Mouse (Mus musculus) liver (tissue): ENCODE measurements at regions not wholly inside any gene's neighbourhood (a gene's known extent, or its start where the extent isn't known, plus 50 kb on each side); places are given as distances from the start of the nearest gene placed in this dataset.

Experiments
- DNase-seq: peaks from one replicate; pipeline ENCODE4 v3.0.0-alpha.2; 2020; ENCODE audit warnings: mixed read lengths

GRCm38 (mm10) chr12:54312522-54313210, 109.0 kb upstream of the Egln3 start:
- no peak for DNase-seq

DNA sequence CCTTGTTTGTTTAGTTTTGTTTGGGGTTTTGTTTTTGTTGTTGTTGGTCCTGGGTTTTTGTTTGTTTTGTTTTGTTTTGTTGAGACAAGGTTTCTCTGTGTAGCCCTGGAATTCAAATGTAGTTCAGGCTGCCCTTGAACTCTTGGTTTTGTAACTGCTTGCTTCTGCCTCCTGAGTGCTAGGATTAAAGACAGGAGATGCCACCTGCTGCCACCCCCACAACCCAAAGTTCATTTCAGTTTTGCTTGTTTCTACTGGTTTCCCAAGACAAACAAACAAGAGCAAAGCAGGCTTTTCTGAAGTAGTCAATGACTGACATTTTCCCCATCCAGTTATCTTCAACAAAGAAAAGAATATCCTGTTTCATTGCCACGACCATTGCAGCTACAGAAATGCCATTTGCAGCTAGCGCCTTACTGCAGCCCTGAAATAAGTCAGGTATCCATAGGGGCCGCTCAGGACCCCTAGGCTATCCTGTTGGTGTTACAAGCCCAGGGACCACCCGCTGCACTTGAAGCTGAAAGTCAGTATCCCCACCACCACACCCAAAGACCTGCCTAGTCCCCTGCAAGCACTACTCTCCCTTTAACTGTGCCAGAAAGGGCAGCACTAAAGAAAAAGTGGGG, 108.3 kb upstream of the Egln3 start:
- DNase-seq = no peak

- DNase-seq = no peak
These were observed 106.2 kb upstream of the Egln3 start for GRCm38 (mm10) chr12:54309874-54310273.

DNA sequence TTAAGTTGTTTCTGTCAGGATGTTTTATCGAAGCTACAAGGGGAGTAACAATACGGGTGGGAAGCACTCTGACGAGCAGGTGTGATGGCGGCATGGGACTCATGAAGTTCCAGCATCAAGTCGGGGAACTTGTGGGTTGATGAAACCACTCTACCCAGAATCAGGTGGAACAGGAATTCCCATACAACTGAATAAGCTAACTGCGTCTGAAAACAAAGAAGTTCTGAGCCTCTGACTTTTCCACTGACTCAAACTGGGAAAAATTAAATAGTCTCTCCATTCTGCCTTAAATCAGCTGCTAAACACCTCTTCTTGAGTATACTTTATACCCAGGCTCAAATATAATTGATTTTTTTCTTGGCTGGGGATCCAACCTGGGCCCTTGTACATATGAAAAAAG, 105.6 kb upstream of the Egln3 start:
- DNase-seq = no peak

GRCm38 (mm10) chr12:54305135-54305630, 101.5 kb upstream of the Egln3 start:
- DNase-seq = no peak

DNA sequence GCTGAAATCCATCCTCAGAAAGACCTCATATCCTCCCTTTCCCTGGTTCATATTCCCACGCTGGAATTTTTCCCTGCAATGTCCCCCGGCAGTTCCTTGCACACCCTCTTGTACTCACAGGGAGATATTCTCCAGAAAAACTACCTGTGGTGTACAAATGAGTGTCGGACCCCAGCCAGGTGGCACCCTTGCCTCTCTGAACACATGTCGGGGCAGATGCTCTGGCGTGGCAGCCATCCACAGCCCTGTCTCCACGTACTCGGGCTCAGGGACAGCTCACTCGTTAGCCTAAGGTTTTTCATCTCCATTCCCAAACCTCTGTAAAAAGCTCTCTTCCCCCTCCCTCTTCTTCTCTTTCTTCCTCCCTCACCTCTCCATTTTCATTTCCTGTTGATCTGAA, 100.1 kb upstream of the Egln3 start:
- DNase-seq = no peak

DNA sequence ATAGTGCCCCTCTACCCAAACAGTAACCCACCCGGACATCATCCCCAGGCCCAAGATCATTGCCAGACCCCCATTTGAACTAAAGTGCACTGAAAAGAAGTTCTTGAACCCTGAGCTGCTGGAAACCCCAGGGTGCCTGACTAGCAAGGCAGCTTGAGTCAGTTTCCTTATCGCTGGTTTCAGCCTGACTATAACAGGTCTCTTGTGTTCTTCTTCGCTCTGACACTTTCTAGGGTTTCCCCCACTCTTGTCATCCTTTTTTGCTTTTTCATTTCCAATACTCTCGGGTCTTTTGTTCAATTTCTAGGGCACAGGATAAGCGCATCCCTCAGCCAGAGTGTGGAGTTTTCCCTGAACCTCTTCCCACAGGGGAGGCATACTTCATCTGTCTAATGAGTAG, 95.8 kb upstream of the Egln3 start:
- DNase-seq = no peak

DNA sequence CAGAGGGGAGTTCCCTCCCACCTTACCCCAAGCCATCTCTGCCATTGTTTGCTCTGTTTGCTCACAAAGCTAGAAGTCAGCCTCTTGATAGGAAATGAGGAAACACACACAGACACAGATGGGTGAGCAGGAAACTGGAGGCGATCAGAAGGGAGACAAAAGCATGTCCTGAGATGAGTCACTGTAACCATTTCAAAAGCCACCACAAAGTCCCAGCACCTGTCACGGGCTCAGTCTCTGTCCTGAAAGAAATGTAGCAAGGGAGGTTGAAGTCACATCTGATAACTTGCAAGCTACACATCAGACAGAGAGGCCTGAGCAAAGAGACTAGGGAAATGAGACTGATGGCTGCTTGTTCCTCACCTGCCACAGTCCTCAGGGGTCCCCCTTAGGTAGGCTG, 89.6 kb upstream of the Egln3 start:
- DNase-seq = no peak

DNA sequence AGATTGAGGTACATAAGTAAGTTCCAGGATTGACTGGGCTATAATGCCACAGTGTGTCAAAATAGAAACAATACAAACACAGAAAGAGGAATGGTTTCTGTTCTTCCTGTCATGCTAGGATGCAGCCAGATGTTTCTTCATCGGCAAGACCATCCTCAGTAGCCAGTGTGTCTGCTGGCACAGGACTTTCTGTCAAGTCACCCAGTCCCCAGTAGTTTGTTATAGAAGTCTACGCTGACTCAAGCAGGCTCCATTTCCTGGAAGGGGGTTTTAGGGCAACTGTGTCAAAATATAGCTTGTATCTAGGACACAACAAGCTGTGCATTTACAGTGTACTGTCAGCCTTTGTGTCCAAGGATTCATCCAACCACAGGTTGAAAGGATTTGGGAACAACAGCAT, 86.7 kb upstream of the Egln3 start:
- no peak for DNase-seq

DNA sequence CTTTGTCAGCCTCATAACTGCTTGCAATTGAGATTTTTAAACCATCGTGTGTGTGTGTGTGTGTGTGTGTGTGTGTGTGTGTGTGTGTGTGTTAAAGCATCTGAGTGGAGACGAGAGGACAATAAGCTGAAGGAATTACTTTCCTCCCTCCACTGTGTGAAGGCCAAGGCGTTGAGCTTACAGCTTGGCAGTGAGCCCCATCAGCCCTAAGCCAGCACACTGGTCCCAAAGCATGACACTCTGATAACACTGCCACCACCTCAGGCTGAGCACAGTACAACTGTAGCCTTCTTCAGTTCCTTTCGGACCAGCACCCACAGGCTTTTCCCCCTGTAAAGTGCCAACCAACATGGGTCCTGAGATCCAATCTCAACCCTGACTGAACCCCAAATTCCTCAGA, 85.1 kb upstream of the Egln3 start:
- no peak for DNase-seq

DNA sequence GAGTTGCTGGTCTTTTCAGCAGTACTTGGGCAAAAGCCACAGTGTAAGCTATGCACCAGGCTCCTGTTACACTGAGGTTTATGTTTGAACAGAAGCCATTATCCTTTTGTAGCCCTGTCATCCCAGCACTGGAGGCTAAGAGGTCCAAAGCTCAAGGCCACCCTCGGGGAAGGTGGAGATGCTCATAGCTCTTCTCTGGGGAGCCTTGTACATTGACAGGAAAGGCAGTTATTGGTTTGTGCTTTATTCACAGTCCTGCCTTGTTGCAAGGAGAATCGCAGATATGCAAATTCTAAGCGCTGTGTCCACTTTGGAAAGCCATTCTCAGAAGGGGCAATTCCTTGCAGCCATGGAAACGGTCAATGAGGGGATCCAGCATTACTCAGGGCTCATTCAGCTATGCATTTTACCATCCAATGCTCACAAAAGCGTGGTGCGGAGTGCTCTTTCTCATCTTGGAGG, 84.4 kb upstream of the Egln3 start:
- no peak for DNase-seq

DNA sequence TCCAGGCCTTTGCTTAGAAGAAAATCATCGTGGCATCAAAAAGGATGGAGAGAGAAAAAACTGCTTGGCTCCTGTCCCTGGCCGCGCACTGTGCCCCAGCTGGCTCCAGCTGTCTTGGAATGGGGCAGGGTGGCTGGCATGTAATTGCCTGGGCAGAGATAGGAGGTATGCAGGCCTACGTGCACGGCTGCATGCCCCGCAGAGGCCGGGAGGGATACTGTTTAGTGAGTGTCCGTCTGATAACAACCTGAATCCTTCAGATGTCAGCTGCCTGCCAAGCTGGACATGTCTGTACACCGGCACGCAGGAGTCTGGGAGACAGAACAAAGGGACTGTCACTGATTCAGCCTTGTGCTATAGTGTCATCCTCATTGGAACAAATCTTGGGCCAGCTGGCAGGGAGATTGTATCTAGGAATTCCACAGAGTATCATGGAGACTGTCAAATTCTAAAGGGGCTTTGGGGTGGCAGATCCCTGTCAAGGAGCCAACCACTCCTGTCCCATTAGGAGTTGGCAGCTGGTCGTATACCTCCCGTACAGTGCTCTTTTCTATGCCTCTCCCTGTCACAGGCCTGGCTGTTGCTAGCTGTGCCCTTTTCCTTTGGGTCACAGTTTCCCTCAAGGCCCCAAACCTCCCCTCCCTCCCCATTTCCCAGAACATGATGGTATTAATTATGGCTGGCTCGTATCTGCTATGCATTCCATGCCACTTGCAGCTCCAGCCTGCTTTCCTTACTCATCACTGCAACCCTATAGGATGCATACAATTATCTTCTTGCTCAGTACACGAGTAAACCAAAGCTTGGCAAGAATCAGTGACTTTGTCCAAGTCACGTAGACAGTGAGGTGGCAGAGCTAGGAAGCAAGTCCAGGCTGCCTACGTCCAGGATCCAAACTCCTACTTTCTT, 83.5 kb upstream of the Egln3 start:
- no peak for DNase-seq

DNA sequence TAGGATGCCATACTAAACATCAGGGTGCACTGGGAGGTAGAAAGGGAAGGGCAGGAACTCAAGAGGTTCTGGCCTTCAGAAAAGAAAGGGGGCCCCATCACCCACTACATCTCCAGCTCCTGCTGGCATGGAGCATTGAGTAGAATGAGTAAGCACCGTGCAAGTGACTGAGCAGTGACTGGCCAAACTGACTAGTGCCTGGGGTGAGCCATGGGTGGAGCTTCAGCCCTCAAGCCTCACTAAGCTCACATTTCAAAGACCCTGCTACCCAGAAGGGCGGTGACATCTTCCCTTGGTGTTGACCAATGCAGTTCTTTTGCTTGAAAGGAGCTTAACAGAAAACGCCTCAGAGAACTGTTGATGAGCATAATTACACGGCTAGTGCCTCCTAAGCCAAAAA, 80.0 kb upstream of the Egln3 start:
- no peak for DNase-seq

DNA sequence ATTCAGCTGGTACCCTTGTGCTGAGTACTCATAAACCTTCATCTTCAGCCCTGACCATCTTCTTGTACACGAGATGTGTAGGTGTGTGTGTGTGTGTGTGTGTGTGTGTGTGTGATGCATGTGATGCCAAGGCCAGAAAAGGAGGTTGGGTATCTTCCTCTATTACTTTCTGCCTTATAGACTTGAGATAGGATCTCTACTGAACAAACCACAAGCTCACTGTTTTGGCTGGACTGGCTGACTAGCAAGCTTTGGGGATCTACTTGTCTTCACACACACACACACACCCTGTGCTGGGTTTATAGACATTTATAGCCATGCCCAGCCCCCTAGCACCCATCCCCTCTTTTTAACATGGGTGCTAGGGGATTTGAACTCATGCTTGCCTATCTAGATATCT, 79.4 kb upstream of the Egln3 start:
- no peak for DNase-seq

DNA sequence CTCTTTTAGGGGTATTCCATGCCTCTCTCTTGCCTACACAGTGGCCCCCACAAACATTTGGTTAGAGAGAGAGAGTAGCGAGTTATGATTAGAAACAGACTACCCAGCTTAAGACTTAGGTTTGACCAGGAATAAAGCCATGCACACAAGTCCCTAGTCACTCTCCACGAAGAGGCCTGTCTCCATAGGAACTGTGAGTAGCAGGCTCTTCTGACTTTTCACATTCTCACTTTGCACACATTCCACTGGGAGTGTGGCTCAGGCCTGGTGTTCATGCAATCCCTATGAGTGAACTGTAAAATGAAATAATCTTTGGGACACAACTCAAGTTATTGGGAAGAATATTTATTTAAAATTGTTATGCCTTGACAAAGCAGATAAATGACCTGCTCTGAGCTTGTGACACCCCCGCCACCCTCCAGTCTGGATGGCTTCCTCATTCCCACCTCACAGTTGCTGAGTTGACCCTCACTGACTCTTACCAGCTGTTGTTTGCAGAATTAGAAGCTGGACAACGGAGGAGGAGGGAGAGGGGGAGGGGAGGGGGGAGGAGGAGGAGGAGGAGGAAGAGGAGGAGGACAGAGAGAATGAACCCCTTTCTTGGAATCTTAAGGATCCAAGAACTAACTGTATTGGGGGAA, 78.7 kb upstream of the Egln3 start:
- no peak for DNase-seq

DNA sequence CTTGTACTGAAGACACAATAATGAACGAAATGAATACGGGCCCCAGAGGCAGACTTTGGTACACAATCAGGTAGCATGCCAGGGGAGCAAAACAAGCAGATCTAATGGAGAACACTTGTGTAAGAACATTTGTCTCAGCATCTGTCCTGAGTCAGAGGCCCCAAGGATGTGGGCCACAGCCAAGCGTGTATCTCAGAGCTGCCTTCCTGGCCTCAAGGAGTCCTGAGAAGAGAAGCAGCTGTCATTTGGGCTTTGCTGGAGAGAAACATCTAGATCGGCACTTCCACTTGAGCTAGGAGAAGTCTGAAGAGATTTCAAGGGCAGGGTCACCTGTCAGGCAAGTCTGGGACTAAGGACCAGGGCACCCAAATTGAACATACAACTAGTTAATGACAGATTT, 76.8 kb upstream of the Egln3 start:
- no peak for DNase-seq

- DNase-seq = no peak
These were observed 76.3 kb upstream of the Egln3 start for GRCm38 (mm10) chr12:54280001-54280400.

GRCm38 (mm10) chr12:54276978-54277537, 73.4 kb upstream of the Egln3 start:
- DNase-seq = no peak

- DNase-seq = no peak
These were observed 69.8 kb upstream of the Egln3 start for GRCm38 (mm10) chr12:54273506-54273905.

GRCm38 (mm10) chr12:54272696-54273095, 69.0 kb upstream of the Egln3 start:
- DNase-seq = no peak

DNA sequence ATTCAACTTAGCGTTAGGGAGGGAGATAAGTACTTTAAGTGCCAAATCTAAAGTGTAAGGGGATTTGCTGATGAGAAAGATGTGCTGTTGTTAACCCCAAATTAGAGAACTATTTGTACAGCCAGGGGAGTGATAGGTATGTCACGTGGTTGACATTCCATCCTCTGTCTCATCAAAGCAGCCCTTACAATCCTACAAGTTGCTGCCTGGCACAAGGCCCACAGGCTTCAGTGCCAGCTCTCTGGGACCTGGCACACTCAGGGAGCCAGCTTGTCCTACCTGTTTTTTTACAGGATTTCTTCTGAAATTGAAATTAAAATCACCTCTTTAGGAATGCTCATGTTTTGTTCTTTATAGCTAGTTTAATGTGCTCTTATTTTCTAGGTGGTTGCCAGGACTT, 68.6 kb upstream of the Egln3 start:
- DNase-seq = no peak

GRCm38 (mm10) chr12:54265852-54266251, 62.2 kb upstream of the Egln3 start:
- no peak for DNase-seq
